Mouse (Mus musculus) yolk sac, embryonic 10.5 days (tissue): Measurements from ENCODE around the gene Gm17334.
"Not testable (repeated sequence)": the region's sequence is repeated elsewhere in the genome, so short reads cannot be mapped to it uniquely, and the experiment has no call there.

Experiments used
- DNase-seq: peaks from one replicate; pipeline ENCODE4 v3.0.0-alpha.2; 2017; ENCODE audit warnings: low spot score

The Gm17334 gene

DNA sequence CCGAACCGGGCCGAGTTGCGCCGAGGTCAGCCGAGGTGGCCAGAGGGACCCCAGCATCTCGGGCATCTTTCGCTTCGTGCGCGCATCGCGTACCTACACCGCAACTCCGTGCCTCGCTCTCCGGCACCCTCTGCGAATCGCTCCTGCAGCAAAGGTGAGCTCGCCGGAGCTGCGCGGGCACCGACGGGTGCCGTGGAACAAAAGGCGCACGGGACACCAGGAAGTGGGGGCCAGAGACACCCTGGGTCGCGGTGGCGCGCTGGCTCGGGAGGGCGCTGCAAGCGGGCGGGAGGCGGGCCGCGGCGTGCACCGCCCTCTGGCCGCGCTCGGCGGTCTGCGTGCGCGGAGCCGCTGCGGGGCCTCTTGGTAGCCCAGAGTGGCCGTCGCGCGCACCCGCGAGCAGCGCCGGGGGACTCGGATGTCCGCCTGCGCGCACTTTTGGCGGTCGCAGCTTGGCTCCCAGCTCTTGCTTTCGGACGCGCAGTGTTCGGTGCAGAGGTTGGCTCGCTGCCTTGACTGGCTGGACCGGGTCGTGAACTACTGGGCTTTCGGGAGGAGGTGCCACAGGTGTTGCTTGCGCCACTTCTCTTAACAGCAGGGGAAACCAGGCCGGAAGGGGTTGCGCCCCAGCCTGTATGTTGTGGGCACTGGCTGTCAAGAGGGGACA, 2.7 kb downstream of the Gm17334 start:
- peak; percentile 72 for DNase-seq

DNA sequence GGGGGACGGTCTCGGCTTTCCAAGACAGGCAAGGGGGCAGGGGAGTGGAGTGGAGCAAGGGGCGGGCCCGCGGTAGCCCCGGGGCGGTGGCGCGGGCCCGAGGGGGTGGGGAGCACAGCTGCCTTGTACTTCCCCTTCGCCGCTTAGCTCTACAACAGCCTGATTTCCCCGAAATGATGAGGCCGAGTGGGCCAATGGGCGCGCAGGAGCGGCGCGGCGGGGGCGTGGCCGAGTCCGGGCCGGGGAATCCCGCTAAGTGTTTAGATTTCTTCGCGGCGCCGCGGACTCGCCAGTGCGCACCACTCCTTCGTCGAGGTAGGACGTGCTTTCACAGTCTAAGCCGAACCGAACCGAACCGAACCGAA, 3.2 kb downstream of the Gm17334 start, which contains the start of gene Irf1:
Irf1 (plus strand) TSS at position 255 of the 365 bp plus-strand sequence.
- DNase-seq: peak; percentile 91

DNA sequence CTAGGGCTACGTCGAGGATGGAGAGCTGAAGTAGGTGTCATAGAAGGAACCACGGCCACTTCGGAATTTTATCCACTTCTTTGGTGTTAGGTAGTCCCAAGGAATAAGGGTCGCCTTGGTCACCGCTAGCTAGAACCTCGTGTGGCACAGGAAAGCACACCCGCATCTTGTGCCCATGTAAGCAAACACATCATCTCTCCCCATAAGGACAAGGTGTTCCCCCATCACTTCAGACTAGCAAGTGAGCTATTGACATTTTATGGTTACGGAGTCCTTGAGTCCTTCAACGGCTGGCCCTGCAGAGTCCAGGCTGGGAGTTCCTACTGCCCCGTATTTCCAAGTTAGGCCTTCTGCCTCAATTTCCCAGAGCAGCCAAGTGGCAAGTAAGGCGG, 3.8 kb downstream of the Gm17334 start:
- DNase-seq: no peak

DNA sequence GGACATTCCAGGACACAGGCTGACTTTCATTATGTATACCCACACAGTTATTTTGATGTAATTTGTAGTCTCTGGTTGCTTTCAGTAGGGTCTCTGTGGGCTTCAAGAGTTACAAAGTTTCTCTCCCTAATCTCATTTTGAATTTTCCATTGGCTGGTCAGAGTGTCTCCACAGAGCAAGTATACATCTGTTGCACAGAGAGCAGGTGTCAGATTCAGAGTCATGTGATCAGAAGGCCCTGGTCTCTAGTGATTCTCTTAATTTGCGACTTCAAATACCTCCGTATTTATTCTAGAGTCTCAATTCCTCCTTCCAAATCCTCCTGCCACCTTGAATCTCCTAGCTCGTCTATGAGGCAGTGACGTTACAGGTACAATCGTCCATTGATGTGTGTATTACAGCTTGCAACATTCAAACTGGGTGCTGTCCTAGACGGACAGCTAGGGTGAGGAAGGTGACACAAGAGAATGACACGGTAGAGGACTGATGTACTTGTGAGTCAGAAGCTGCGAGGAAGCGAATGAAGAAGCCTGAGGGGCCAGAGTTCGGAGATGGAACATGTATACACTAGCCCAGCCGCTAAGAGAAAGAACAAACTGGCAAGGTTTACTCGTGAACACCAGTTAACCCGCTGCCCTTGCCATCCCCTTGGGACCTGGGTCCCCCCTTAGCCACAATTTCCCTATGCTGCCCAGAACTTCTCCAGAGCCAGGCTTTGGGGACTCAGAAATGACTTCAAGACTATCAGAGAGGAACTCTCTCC, 4.4 kb downstream of the Gm17334 start:
- no peak for DNase-seq

DNA sequence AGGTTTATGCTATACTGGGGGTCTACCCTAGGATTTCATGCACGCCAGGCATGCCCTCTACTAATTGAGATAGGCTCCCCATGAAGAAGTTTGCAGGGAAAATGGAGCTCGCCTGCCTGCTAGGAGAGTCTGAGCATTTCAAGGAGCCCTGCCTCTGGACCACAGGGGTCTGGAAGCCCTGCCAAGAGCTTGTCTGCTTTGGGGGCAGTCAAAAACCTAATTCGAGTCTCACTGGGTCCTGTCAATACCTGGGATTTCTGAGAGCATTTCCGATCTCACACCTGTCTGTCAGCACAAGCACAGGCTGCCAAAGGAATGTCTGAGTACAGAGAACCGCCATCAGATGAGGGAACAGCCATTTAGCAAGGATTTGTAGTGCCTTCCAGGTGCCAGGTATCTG, 8.4 kb downstream of the Gm17334 start:
- DNase-seq: no peak

DNA sequence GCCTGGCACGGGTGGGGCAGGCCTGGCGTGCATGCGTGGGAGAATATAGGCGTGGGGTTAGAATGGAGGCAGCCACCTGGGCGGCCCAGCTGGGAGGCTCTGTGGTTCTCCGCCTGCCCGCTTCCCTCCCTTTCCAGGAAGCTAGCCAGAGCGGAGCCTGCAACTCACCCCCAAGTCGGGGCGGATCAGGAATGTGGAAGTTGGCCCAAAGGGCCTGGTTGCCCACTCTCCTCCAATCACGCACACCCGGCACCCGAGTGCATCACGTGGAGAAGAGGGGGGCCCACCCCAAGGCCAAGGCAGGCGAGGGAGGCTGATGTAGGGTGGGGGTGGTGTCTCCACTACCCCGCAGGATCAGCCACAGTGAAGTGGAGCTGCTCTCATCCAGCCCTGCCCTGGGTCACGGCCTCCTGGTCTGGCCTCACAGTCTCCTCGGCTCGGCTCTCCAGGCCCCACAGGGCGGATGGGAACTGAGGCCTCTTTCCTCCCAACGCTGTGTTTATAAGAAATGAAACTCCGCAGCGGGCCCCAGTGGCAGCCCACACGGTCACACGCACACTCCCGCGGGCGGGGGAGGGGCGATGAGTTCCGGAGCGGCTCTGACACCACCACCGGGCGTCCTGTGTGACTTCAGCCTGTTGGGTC, 9.4 kb downstream of the Gm17334 start:
- peak; percentile 77 for DNase-seq

DNA sequence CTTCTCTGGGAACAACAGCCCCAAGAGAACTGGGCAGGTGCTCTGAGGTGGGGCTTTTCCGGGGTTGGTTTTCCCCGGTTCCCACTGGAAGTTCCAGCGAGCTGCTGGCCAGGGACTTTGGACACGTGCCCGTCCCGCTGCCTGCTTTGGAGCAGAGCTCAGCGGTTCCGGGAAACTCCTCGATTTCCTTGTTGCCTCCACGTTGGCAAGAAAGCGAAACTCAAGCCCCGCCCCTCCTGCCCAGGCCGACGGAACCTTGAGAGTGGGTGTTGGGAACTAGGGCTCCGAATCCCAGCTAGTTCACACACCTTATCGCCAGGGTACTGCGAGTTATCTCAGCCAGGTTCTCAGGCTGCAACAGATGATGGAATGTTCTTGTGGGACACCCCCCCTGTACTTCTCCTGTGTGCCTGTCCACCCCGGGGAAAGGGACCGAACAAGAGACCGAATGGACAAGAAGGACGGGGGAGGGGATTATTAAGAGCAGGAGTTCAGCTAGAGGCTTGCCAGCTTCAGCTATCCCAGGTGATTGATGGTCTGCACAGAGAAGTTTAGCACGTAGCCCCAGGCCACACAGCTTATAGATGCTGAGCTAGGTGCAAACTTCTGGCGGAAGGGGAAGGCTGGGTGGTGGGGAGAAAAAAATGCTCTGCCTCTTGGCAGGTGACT, 10.0 kb downstream of the Gm17334 start:
- peak; percentile 69 for DNase-seq

DNA sequence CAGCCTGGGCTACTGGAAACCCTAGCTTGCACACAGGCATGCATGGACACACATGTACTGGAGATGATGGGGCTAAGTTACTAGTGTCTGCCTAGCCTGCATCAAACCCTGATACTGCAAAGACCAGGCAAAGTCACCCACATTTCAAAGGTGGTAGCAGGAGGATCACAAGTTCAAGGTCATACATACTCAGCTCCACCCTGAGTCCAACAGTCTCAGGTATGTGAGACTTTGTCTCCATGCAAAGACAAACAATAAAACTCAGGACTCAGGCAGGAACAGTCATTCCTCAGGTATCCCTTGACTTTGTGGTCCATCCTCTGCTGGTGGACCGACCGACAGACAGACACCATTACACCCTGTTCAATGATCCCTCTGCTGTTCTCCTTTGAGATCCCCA, 10.6 kb downstream of the Gm17334 start:
- no peak for DNase-seq

DNA sequence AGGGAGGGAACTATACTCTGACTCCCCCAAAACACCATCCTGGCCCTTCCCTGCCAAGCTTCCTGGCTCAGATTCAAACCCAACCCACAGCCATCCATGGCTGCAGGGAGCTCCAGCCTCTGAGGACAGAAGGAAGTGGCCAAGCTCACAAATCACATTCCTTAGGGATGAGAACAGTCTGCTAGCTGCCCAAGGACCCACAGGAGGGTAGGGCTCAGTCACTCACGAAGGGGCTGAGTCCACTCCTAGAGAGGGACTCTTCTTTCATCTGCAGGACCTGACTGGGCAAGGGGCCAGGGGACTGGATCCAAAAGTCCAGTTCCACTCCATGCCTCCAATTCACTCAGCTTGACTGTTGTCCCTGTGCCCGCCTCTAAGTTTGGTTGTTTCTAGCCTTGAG, 11.2 kb downstream of the Gm17334 start:
- DNase-seq: no peak

DNA sequence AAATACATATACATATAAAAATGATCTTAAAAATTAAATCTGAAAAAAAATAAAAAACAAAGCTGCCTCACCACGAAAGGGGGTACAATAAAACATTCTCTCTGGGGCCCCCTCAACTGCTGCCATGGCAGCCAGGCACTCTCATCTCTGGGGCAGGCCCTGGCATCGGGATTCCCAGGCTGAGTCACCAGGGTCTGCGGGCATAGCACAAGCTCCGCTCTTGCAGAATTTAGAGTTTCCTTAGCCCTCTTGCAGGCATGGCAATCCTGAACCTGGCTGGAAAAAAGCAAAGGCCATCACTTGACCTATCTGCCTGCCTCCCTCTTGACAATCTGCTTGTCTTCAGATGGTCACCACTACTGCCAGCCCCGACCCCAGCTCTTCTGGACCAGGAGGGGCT, 11.7 kb downstream of the Gm17334 start:
- DNase-seq: no peak

DNA sequence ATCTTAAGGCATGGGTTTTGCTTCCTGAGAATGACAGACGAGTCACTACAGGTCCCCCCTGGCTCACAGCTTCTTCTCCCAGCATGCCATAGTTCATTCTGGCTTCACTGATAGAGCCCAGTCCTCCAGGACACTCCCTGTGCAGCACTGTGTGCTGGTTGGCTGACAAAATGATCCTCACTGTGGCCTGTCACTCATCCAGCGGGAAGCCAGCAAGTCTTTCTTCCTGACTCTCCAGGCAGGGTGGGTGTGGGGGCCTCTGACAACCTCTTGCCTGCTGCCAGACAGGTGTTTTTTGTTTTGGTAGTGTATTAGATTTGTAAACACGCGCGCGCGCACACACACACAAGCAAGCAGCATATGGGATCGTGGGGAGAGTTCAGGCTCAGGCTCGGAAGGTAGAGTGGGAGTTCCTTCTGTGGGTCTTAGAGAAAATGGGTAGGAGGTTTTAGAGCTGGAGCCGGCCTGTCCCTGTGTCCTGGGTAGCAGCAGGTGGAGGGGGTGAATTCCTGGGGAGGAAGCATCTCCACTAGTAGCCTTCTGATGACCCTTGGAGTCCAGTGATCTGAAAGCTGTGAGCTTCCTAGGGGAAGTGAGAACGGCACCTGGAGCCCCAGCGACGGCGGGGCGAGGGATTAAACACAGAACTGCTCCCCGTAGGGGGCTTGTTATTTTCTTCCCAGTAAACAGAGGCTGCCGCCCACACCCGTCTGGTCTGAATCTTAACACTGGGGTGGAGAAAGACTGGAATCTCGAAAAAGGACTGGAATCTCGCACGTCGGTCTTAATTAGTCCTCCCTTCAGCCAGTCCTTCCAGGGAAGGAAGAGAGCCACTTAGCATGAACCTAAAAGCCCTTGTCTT, 13.2 kb downstream of the Gm17334 start:
- no peak for DNase-seq

DNA sequence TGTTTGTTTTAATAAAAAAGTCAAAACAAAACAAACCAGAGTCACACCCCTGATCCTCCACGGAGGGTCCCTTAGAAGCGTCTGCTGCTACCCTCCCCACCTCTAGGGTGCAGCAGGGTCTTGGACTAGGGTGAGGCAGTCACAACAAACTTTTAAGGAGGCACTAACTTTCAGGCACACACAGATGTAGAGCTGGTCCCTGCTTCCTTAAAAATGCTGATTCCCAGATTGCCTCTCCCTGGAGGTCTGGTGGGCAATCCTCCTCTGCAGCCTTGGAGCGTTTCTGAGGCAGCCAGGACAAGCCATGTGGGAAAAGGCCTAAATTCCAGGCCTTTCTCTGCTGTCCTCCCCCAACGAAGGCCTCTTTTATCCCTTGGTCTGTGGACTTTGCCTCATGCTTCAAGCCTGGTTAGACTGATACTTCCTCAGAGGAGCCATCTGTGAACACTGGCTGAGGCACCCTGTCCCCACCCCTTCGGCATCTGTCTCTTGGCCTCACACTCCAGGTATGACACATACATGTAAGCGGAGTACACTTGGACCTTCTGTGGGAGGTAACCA, 14.1 kb downstream of the Gm17334 start:
- peak; percentile 62 for DNase-seq

DNA sequence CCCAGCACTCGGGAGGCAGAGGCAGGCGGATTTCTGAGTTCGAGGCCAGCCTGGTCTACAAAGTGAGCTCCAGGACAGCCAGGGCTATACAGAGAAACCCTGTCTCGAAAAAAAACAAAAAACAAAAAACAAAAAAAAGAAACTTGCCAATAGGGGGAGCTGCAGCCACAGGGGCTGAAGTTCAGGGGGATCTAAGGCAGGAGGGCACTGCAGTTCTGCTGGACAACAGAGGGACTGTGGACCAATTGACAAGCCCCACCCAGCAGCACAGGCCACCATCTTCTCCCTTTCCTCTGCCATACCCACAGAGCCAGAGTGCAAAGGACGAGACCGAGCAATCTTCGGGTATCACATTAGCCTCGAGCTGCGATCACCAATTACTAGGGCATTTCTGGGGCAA, 15.0 kb downstream of the Gm17334 start:
- not testable (repeated sequence) for DNase-seq

DNA sequence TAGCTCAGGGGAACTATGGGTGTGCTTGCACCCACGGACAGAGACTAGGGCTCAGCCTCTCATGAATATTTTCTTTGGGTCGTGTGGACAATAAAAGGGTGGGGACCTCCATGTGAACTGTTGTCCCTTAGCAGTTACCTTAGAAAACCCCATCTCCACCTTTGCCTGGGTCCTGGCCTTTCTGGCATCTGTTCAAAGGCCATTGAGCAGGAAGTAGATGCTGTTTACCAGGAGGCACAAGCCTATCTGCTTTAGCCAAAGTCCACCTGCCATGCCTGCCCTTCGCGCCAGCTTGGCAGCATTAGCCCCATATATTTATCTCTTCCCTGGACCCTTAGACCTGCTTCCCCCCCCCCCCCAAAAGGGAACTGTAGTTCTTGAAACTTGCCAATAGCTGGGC, 15.4 kb downstream of the Gm17334 start:
- no peak for DNase-seq

DNA sequence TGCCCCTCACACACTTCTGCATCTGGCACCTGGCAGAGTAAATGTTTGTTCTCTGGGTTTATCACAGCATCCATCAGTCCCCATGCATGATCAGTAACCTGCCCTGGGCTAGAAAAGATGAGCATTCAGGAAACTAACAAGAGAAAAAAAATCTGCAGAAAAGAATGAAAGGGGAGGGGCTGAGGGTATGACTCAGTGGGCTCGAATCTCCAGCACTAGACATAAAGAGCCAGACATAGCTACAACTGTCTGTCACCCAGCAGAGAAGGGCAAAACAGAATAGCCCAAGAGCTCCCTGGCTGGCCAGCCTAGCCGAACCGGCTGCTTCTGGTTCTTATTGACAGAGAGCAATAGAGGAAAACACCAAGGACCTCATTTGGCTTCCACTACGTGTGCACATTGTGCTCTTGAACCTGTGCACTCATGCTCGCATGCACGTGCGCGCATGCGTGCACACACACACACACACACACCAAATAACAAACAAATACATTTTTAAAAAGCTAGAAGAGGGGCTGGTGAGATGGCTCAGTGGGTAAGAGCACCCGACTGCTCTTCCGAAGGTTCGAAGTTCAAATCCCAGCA, 17.9 kb downstream of the Gm17334 start:
- no peak for DNase-seq

DNA sequence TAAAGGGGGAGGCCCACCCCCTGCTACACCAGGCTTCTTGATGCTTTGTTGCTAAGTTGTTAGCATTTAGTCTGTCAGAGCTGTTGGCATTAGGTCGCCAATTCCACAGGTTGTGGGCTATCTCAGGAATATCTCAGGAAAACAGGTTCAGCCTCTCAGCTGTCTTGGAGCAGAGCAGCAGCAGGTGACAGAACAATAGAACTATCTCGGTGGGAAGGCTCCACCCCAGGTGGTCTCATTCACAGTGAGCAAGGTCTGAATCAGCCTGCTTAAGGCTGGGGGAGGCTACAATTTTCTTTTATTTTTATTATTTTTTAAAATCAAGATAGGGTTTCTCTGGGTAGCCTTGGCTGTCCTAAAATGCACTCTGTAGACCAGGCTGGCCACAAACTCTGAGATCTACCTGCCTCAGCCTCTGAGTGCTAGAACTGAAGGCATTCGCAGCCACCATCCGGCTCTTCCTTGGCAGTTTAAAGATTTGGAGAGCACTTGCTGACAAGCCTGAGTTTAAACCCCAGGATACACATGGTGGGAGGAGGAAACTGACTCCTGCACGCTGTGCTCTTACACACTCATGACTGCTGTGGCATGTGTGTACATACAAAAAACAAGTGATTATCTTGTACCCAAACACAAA, 23.2 kb downstream of the Gm17334 start:
- DNase-seq: no peak

DNA sequence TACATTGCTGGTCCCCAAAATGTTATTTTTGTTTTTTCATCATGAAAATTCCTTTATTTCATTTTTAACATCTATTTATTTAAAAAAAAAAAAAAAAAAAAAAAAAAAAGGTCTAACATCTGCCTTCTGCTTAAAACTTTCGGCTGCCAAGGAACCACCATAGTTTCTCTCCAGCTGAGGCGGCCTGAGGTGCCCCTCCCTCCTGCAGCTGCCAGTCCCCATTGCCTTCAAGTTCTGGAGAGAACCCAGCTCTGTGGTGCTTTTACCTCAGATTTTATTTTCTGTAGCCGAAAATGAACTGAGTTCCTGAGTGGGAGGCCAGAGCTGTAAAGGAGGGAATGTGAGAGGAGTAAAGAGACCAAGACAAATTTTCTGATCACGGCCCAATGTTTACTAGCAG, 23.7 kb downstream of the Gm17334 start:
- DNase-seq: no peak

DNA sequence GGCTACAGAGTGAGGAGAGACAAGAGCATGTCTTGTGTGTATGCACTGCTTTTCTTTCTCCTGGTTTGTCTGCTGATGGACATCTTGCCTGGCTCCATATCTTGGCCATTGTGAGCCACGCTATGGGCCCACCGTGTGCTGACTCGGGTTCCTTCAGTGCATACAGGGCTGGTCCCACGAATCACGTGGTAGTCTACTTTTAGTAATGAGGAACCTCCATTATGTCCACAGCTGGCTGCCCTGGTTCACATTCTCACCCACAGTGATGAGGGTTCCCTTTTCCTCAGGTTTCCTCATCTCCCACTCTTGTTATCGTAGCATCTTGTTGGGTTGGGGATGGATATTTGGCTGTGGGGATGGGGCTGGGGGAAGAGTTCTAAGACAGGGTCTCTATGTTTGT, 24.4 kb downstream of the Gm17334 start:
- DNase-seq: no peak

DNA sequence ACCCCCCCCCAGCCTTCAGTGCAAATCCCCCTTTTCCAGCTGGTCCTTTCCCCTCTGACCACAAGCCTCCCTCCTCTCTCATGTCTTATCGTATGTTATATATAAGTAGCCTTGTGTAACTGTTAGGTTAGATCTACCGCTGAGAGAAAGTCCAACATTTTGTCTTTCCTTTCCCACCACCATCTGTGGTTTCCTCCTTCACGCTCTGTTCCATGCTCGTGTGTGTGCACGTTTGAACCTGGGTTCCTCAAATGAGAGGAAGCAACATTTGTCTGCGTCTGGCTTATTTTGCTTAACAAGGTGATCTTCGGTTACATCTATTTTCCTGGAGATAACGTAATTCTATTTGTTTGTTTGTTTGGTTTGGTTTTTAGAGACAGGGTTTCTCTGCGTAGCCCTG, 25.0 kb downstream of the Gm17334 start:
- no peak for DNase-seq

DNA sequence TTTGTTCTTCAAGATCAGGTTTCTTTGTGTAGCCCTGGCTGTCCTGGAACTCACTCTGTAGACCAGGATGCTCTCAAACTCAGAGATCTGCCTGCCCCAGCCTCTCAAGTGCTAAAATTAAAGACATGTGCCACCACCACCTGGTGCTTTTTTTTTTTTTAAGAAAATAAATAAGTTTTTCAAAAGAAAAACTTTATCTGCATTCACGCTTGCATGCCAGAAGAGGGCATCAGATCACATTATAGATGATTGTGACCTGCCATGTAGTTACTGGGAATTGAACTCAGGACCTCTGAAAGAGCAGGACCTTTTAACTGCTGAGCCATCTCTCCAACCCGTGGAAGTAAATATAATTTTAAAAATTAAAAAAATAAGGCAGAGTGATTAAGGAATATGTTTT, 27.7 kb downstream of the Gm17334 start:
- DNase-seq: no peak

DNA sequence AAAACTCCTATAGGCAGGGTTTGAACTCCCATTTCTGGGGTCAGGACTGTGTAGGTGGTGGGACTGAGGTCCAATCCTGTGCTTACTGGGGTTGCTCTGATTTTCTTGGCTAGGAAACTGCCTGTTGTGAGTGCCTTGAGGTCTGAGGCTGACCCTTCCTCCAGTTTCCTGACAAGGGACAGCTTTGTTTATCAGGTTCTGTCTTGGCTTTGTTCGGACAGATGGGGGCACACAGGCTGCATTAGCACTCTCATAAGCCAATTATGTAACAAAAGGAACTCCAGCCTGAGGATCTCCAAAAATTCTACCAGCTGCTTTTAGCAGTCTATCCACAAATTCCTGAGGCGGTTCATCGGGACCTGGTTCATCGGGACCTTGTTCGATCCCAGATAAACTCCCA, 30.6 kb downstream of the Gm17334 start:
- DNase-seq: no peak
